Mouse (Mus musculus): ENCODE results near the gene Dnajb1.

DNA sequence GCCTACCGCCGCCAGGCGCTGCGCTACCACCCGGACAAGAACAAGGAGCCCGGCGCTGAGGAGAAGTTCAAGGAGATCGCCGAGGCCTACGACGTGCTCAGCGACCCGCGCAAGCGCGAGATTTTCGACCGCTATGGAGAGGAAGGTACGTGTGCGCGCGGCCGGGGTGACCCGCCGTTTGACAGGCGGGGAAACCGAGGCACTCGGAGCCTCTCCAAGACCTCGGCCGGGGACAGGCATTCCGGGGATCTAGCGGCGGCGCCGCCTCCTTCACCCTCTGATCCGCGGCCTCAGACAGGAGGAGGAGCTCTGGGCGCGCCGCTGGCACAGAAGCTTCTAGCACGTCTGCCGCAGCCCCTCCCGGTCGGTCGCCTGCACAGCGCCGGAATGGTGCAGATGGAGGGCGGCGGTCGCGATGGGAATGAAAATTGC, 421 bp downstream of the Dnajb1 start:
- TF ChIP-seq CTCF (IDR thresholded peaks at IDR 0.05; ENCODE audit: low read depth, low read length) (no peak), POLR2A (IDR thresholded peaks at IDR 0.05; ENCODE audit: insufficient read depth, low read length) (no peak)
